Mouse (Mus musculus): ENCODE measurements around the gene Cdk1. TPM values are rescaled to one million over a fixed set of nuclear protein-coding genes. Genes with fewer than 3 reads are reported as not detected.
A peak's percentile ranks its signal among the peaks of the same experiment; 100 is the strongest.

Cdk1 gene
- 319 and 336 TPM in 2 replicates for polyA plus RNA-seq (2016; fragmentation: Nextera tagmentation; extraction: Ambion mirVana)

- ATAC-seq = peak; percentile 95
- peaks cover 37% of the 10 kb centered on the region for H3K36me3 ChIP-seq
- peak within 1 kb of the TSS; percentile 93 for H3K4me3 ChIP-seq
- peak within 1 kb of the TSS; percentile 88 for H3K4me2 ChIP-seq
- H3K9ac ChIP-seq = peak within 1 kb of the TSS; percentile 96
- H3K27ac ChIP-seq = peak within 1 kb of the TSS; percentile 90
- no peaks in the 10 kb centered on the region for H3K27me3 ChIP-seq (replicated peaks)
- H3K9me3 ChIP-seq (replicated peaks) = peaks cover 2% of the 10 kb centered on the region; the same call in 1 of the 2 replicates
- whole genome bisulfite sequencing (ENCODE audit: insufficient replicate concordance) = under 1% methylated on average over 51 of the region's 51 CpGs
- H3K4me1 ChIP-seq = peaks cover 42% of the 10 kb centered on the region
Observed at GRCm38 (mm10) chr10:69352212-69353085, at the start of gene Cdk1. Gene Cdk1, minus strand, starts transcription at chr10:69352938.

GRCm38 (mm10) chr10:69399814-69400385, 47.2 kb upstream of the Cdk1 start:
- Histone ChIP-seq H3K9me3 (replicated peaks) (no peaks in the 10 kb centered on the region), H3K27ac (no peak overlapping the region), H3K27me3 (replicated peaks) (peaks cover 61% of the 10 kb centered on the region), H3K4me3 (peak overlapping the region; percentile 55), H3K9ac (no peak overlapping the region), H3K4me2 (peak overlapping the region; percentile 76), H3K4me1 (peaks cover 2% of the 10 kb centered on the region; the same call in 1 of the 2 replicates), H3K36me3 (no peaks in the 10 kb centered on the region)
- WGBS (ENCODE audit: insufficient replicate concordance) = 4% methylated on average over 17 of the region's 17 CpGs
- ATAC-seq = no peak

GRCm38 (mm10) chr10:69398763-69399590, 46.2 kb upstream of the Cdk1 start, which contains the start of gene Ank3:
Gene Ank3, plus strand, starts transcription at chr10:69398773.
- H3K27me3 ChIP-seq (replicated peaks) = peaks cover 61% of the 10 kb centered on the region
- H3K27ac ChIP-seq = no peak within 1 kb of the TSS
- H3K4me1 ChIP-seq = peaks cover 2% of the 10 kb centered on the region; the same call in 1 of the 2 replicates
- ATAC-seq = no peak
- H3K36me3 ChIP-seq = no peaks in the 10 kb centered on the region
- H3K9me3 ChIP-seq (replicated peaks) = no peaks in the 10 kb centered on the region
- no peak within 1 kb of the TSS for H3K9ac ChIP-seq
- H3K4me3 ChIP-seq = peak within 1 kb of the TSS; percentile 55
- peak within 1 kb of the TSS; percentile 76 for H3K4me2 ChIP-seq
- WGBS (ENCODE audit: insufficient replicate concordance) = under 1% methylated on average over 71 of the region's 77 CpGs

GRCm38 (mm10) chr10:69398197-69398762, 45.5 kb upstream of the Cdk1 start:
- no peaks in the 10 kb centered on the region for H3K9me3 ChIP-seq (replicated peaks)
- no peak overlapping the region for H3K9ac ChIP-seq
- 2% methylated on average over 26 of the region's 26 CpGs for WGBS (ENCODE audit: insufficient replicate concordance)
- H3K4me1 ChIP-seq = peaks cover 2% of the 10 kb centered on the region; the same call in 1 of the 2 replicates
- no peak overlapping the region for H3K27ac ChIP-seq
- peak overlapping the region; percentile 55 for H3K4me3 ChIP-seq
- no peaks in the 10 kb centered on the region for H3K36me3 ChIP-seq
- peaks cover 61% of the 10 kb centered on the region for H3K27me3 ChIP-seq (replicated peaks)
- H3K4me2 ChIP-seq = peak overlapping the region; percentile 76
- ATAC-seq = no peak

- H3K36me3 ChIP-seq = no peaks in the 10 kb centered on the region
- no peak overlapping the region for H3K27ac ChIP-seq
- H3K9me3 ChIP-seq (replicated peaks) = no peaks in the 10 kb centered on the region
- WGBS (ENCODE audit: insufficient replicate concordance) = 65% methylated on average over 4 of the region's 4 CpGs
- H3K4me1 ChIP-seq = no peaks in the 10 kb centered on the region
- ATAC-seq = no peak
- H3K4me2 ChIP-seq = no peak overlapping the region
- no peaks in the 10 kb centered on the region for H3K27me3 ChIP-seq (replicated peaks)
- H3K4me3 ChIP-seq = no peak overlapping the region
- no peak overlapping the region for H3K9ac ChIP-seq
Observed at GRCm38 (mm10) chr10:69389511-69389910, 36.8 kb upstream of the Cdk1 start.

- no peak for ATAC-seq
Observed at GRCm38 (mm10) chr10:69386767-69387166, 34.0 kb upstream of the Cdk1 start.

DNA sequence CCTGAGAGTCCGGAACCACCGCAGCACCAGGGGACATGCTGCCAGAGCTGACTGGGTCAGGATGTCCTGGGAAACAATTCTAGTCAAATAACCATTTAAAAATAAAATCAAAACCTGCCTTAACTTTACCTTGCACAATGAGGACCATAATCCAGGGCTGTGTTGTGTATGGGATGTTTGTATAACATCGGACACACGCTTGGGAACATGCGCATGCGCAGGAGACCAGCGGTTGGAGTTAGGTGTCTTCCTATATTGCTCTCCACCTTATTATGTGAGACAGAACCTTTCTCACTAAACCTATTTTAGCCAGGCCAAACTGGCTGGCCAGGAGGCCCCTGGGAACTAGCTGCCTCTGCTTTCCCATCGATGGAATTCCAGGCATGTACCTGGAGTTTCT, 32.4 kb upstream of the Cdk1 start:
- Histone ChIP-seq H3K9me3 (replicated peaks) (no peaks in the 10 kb centered on the region), H3K4me3 (no peak overlapping the region), H3K4me2 (no peak overlapping the region), H3K27ac (no peak overlapping the region), H3K27me3 (replicated peaks) (no peaks in the 10 kb centered on the region; the same call in 1 of the 2 replicates), H3K36me3 (no peaks in the 10 kb centered on the region), H3K9ac (no peak overlapping the region), H3K4me1 (no peaks in the 10 kb centered on the region)
- no peak for ATAC-seq
- WGBS (ENCODE audit: insufficient replicate concordance) = 87% methylated on average over 8 of the region's 8 CpGs

More at GRCm38 (mm10) chr10:69386767-69387166, 34.0 kb upstream of the Cdk1 start:
- Histone ChIP-seq H3K27ac (no peak overlapping the region), H3K27me3 (replicated peaks) (no peaks in the 10 kb centered on the region; the same call in 1 of the 2 replicates), H3K4me2 (no peak overlapping the region), H3K4me3 (no peak overlapping the region), H3K9ac (no peak overlapping the region), H3K4me1 (no peaks in the 10 kb centered on the region), H3K36me3 (no peaks in the 10 kb centered on the region), H3K9me3 (replicated peaks) (no peaks in the 10 kb centered on the region)
- 50% methylated on average over 8 of the region's 8 CpGs for whole genome bisulfite sequencing (ENCODE audit: insufficient replicate concordance)

DNA sequence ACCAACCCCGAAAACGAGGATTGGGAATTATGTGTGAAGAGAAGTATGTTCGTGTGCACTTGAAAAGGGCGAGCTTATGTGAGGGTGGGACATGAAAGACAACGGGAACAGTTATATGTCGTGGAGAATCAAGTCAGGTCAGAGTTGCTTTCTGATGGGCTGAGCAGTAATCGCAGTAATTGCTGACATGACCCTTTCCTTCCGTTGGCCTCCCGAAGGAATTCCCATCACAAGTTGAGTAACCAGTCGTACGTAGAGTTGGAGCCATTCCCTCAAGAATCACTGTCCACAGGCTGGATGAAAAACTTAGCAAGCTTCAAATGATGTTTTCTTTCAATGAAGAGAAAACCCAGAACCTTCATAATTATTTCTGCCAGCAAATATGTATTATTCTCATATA, 31.9 kb upstream of the Cdk1 start:
- no peaks in the 10 kb centered on the region; the same call in 1 of the 2 replicates for H3K27me3 ChIP-seq (replicated peaks)
- no peaks in the 10 kb centered on the region for H3K36me3 ChIP-seq
- no peak overlapping the region for H3K9ac ChIP-seq
- H3K27ac ChIP-seq = no peak overlapping the region
- ATAC-seq = no peak
- H3K9me3 ChIP-seq (replicated peaks) = no peaks in the 10 kb centered on the region
- H3K4me3 ChIP-seq = no peak overlapping the region
- H3K4me2 ChIP-seq = no peak overlapping the region
- WGBS (ENCODE audit: insufficient replicate concordance) = 66% methylated on average over 11 of the region's 11 CpGs
- H3K4me1 ChIP-seq = no peaks in the 10 kb centered on the region

DNA sequence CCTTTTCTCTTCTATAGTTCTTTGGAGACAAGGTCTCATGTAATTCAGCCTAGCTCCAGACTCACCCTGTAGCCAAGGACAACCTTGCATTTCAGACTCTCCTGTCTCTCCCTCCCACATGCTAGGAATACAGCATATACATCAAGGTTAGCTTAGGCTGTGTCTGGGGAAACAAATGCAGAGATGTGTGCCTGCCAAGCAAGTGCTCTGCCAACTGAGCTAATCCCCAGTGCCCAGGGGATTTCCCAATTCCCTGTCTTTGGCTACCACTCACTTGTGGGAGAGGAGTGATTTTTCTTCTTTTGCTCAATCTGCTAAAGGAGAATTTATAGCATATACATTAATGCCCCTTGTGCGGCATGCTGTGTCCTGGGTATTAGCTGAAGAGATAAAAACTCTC, 30.4 kb upstream of the Cdk1 start:
- H3K9me3 ChIP-seq (replicated peaks) = no peaks in the 10 kb centered on the region
- H3K4me3 ChIP-seq = no peak overlapping the region
- no peak overlapping the region for H3K27ac ChIP-seq
- no peaks in the 10 kb centered on the region for H3K36me3 ChIP-seq
- H3K27me3 ChIP-seq (replicated peaks) = no peaks in the 10 kb centered on the region; the same call in 1 of the 2 replicates
- no peak overlapping the region for H3K9ac ChIP-seq
- no peaks in the 10 kb centered on the region for H3K4me1 ChIP-seq
- H3K4me2 ChIP-seq = no peak overlapping the region
- ATAC-seq = no peak
- 66% methylated on average over 1 of the region's 1 CpGs for WGBS (ENCODE audit: insufficient replicate concordance)

DNA sequence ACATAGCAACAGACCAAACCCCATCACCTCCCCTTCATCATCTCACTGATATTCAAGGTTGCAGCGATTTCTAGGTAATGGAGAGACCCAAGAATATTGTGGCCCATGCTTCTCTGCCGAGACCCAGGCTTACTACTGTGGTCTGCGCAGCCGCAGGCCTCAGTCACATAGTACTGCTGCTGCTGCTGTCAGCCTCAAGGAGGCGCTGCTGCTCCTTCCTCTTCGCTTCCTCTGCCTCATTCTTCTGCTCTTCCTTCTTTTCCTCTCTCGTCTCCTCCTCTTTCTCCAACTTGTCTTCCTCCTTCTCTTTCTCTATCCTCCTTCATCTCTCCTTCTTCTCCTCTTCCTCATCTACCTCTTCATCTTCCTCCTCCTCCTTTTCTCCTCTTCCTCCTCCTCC, 22.4 kb upstream of the Cdk1 start:
- Histone ChIP-seq H3K4me1 (no peaks in the 10 kb centered on the region), H3K4me3 (no peak overlapping the region), H3K9me3 (replicated peaks) (no peaks in the 10 kb centered on the region), H3K9ac (no peak overlapping the region), H3K36me3 (no peaks in the 10 kb centered on the region), H3K27me3 (replicated peaks) (no peaks in the 10 kb centered on the region), H3K4me2 (no peak overlapping the region), H3K27ac (no peak overlapping the region)
- 36% methylated on average over 7 of the region's 7 CpGs for WGBS (ENCODE audit: insufficient replicate concordance)
- no peak for ATAC-seq

DNA sequence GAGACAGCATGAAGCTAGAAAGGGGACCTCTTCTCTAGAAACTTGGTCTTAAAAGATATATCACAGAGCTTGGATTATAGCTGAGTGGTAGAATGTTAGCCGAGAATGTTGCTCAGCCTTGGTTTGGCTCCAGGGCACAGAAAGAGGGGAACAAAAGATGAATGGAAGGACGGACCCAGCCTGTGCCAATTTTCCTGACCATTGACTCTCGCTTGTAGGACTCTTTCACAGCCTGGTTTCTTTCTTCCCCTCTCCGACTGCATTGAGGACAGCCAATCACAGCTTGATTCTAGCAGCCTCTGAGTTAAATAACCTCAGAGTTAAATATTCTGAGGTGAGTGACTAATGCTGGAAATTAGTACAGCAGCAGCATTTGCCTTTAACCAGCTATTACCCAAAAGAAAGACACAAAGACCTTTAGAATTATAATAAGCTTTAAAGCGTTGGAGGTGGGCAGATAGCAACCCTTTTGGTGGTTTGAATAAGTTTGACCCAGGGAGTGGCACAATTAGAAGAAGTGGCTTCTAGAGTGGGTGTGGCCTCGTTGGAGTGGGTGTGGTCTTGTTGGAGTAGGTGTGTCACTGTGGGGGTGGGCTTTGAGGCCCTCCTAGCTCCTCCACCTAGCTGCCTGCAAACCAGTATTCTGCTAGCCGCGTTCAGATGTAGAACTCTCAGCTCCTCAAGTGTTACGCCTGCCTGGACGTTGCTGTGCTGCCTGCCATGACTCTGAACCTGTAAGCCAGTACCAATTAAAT, 21.2 kb upstream of the Cdk1 start:
- WGBS (ENCODE audit: insufficient replicate concordance) = 47% methylated on average over 10 of the region's 10 CpGs

More for the DNA sequence above, 21.2 kb upstream of the Cdk1 start:
- Histone ChIP-seq H3K4me1 (no peaks in the 10 kb centered on the region), H3K27me3 (replicated peaks) (no peaks in the 10 kb centered on the region), H3K9ac (no peak overlapping the region), H3K4me2 (no peak overlapping the region), H3K9me3 (replicated peaks) (no peaks in the 10 kb centered on the region), H3K4me3 (no peak overlapping the region), H3K36me3 (no peaks in the 10 kb centered on the region), H3K27ac (no peak overlapping the region)
- ATAC-seq = no peak

All from liver, embryonic 12.5 days (tissue).